Mouse (Mus musculus) heart, adult 9 months (tissue): Measurements from ENCODE around the gene Ywhag.

Source experiments
- DNase-seq, 2 experiments: peaks; one replicate each; pipeline ENCODE4 v3.0.0; 2022; ENCODE audit warnings: low spot score in 2 of 2

Ywhag gene

DNA sequence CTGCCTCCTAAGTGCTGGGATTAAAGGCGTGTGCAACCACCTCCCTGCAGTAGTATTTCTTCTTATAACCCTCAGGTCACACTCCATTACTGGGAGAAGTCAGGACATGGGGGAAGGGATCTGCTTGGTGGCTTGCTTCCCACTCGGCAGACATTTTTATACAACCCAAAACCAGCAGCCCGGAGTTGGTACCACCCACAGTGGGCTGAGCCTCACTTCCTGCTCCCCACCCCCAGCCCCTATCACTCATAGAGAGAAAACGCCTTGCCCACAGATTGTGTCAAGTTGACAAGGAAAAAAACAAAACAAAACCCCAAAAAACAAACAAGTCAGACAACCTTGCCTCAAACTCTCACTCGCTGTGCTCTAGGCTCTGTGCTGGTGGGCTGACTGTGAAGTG lies 21.2 kb downstream of the Ywhag start:
- DNase-seq, result no peak

GRCm38 (mm10) chr5:135911633-135912220 lies 22.7 kb downstream of the Ywhag start:
- DNase-seq, result peak in 1 of 2 experiments; percentile 50

DNA sequence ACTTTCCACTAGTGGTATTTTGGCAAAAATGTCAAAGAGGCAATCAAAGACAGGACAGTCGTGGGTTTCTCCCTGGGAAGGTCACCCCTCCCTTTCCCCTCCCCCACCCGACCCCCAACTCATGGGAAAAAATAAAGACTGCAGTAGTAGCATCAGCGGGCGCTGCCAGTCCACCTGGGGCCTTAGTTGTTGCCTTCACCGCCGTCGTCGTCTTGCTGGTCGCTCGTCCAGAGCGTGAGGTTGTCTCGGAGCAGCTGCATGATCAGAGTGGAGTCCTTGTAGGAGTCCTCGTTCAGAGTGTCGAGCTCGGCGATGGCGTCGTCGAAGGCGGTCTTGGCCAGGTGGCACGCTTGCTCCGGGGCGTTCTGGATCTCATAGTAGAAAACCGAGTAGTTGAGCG lies 23.6 kb downstream of the Ywhag start:
- DNase-seq, result no peak

DNA sequence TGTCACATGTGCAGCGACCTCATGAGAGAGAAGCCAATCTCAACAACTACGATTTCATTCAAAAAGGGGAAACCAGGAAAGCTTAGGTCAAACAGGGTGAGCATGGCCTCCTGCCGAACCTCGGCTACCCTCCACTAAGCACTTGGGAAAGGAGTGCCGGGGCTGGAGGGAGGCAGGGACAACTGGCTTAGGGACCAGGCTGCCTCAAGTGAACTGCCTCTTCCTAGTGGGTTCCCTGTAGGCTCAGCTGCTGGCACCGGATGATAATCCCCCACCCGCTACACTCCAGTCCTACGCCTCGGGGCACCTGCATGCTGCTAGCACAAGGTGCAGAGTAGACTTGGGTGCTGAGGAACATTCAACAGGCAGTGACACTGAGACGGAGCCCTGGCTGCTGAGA lies 24.8 kb downstream of the Ywhag start:
- DNase-seq, result peak in 1 of 2 experiments; percentile 46

DNA sequence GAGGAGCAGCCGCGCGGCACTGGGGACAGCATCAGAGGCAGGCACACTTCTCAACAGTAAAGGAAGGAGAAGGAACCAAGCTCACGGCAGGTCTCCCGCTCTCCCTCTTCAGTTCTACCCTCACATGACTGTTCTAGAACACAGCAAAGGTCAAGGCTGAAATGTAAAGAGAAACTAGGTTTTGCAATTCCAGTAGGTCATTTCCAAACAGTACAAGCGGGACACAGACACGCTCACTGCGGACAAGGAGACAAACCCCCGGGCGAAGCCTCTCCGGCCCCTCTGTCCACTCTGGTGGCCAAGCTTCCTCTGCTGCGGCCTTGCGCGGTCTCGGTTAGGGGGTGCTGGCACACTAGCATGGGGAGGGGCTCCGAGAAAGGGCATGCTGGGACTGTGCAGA lies 25.4 kb downstream of the Ywhag start:
- no peak for DNase-seq

DNA sequence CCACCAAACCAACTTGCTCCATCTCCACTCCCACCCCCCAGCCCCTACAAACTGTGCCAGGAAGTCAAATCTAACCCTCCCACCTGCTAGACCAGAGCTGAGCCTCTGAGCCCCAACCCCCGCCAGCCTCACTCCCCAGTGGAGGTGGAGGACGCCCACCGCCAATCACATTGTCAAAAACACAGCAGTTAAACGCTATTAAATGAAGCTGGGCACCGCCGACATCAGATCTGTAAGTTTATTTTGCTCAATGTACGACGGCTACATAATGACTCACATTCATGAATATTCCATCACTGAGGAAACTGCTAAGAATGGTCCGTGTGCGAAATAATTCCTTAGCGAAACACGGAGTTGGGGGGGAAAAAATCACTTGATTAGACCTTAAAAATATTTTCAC lies 26.2 kb downstream of the Ywhag start:
- DNase-seq, result no peak

DNA sequence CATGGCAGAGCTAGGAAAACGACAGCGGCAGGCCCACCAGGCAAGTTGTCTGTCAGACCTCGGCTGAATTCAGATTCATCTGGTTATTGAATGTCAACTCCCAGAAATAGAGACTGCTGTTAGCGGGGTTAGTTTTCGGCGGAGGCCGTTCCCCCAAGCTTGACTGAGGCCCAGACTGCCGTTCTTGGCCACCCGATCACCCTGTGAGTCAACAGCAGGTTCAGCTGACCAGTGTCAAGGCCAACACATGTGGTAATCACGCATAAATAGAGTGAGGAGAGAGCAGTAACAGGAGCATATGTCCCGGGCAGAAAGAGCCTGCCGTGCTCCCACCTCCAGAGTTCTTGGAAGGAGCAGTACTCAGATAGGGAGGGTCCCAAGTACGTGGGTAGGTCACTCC lies 27.2 kb downstream of the Ywhag start:
- DNase-seq, result peak; percentile 80 to 87

DNA sequence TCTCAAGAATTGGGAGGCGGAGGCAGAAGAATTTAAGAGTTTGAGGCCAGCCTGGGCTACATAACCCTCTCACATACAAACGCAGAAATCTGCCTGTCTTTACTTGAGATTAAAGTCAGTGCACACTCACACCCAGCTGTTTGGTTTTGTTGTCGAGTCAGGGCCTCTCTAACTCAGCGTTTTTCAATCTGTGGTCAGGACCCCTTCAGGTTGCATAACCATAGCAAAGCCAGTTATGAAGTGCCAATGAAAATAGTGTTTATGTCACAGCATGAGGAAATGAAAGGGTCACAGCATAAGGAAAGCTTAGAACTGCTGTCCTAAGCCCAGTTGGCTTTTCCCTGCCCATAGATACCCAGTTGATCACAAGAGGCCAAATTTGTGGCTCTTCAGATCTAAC lies 27.6 kb downstream of the Ywhag start:
- DNase-seq, result no peak

DNA sequence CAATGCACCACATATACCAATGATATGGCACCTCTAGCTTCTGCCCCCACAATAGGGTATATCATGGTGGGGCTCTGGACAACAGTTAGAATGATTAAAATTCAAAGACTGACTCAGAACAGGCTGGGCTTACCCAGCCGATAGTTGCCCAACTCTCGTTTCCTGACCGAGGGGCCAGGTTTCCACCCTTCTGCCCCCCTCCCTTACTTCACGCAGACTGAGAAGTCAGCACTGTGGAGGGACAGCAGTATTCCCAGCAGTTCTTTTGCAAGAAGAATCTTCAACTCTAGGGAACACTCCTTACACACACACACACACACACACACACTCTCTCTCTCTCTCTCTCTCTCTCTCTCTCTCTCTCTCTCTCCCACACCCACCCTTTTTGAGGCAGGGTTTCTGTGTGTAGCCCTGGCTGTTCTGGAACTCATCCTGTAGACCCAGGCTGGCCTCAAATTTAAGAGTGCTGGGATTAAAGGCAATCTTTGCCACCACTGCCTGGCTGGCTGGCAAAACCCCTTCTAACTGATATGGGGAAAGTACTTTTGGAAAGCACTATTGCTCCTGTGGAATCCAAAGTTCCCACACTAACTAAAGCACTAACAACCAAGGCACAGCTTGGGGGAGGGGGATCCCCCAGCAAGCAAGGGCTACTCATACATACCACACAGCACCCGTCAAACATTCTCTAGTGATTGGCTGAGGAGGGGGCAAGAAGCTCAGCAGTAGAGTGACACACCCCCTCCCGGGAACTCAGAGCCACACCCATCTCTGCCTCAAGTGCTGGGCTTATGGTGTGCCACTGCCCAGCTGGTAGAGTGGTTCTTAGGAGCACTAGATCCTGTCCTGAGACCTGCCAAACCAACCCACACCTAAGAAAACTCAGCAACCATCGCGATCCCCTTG lies 28.8 kb downstream of the Ywhag start:
- no peak for DNase-seq

GRCm38 (mm10) chr5:135904259-135904658 lies 30.2 kb downstream of the Ywhag start:
- no peak for DNase-seq

GRCm38 (mm10) chr5:135903551-135904151 lies 30.8 kb downstream of the Ywhag start:
- DNase-seq, result peak; percentile 78 to 90

- DNase-seq, result no peak
These were observed 31.4 kb downstream of the Ywhag start for GRCm38 (mm10) chr5:135903058-135903457.

- DNase-seq, result no peak
These were observed 32.9 kb downstream of the Ywhag start for GRCm38 (mm10) chr5:135901354-135902095.

- DNase-seq, result no peak
These were observed 33.7 kb downstream of the Ywhag start for GRCm38 (mm10) chr5:135900701-135901100.

GRCm38 (mm10) chr5:135899833-135900232 lies 34.6 kb downstream of the Ywhag start:
- DNase-seq, result no peak

GRCm38 (mm10) chr5:135898995-135899394 lies 35.4 kb downstream of the Ywhag start:
- DNase-seq, result no peak

GRCm38 (mm10) chr5:135898028-135898427 lies 36.4 kb downstream of the Ywhag start:
- no peak for DNase-seq

GRCm38 (mm10) chr5:135894958-135895357 lies 39.5 kb downstream of the Ywhag start:
- no peak for DNase-seq

GRCm38 (mm10) chr5:135892589-135893351 lies 41.6 kb downstream of the Ywhag start:
- DNase-seq, result no peak

DNA sequence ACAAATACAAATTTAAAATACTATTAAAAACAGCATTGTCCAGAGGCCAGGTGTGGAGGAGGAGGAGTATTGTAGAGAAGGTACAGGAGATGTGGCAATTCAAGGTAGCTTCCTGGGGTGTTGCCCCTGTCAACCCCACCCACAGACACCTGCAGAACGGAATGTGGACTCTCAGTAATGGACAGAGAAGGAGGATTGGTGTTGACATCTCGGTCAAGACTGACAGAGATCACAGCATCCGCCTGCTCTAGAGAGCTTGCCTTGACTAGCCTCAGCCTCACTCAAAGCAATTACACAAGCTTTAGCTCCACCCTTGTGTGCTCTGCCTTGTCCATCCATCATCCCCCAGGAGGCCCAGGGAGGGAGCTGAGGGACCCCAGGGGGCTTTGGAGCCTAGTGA lies 43.5 kb downstream of the Ywhag start:
- DNase-seq, result no peak

- no peak for DNase-seq
These were observed 44.1 kb downstream of the Ywhag start for GRCm38 (mm10) chr5:135890323-135890722.
